Mouse (Mus musculus): ENCODE results near the gene Smarca2. TPM values are rescaled to one million over a fixed set of nuclear protein-coding genes. Genes with fewer than 3 reads are reported as not detected.

Gene Smarca2
- total and polyA plus RNA-seq, 2 experiments from 2014 or later = 135 to 192 TPM

DNA sequence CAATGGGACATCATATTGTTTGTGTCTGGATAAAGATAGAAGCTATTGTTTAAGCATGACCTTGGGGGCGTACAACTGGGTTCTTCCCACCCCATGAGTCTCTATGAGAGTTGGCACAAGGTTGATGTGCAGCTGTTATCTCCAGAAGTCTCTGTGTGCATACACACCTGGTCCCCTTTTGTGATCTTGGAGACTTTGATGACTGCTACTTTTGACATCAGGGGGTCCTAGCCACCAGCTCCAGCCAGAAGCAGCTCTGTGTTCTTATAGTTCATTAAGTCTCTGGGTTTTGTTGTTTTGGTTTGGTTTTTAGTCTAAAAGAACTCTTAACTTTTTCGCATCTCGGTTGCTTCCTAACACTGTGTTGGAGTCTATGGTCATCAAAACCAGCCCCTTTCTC, 119.8 kb downstream of the Smarca2 start:
- 0 out of 2 replicates have a peak, but pooled peaks cover 3% of the 10 kb centered on the region for H3K4me1 ChIP-seq (ENCODE audit: insufficient read depth)
- no peaks in the 10 kb centered on the region for H3K9me3 ChIP-seq (ENCODE audit: low read length)
- TF ChIP-seq CTCF (IDR thresholded peaks at IDR 0.05; ENCODE audit: low read depth) = no peak
- no peak overlapping the region for H3K9ac ChIP-seq
- no peak overlapping the region for H3K4me3 ChIP-seq (ENCODE audit: low read depth, low read length)
- peaks cover 6% of the 10 kb centered on the region; the same call in 1 of the 2 replicates for H3K36me3 ChIP-seq (ENCODE audit: insufficient read depth)
- H3K4me2 ChIP-seq (ENCODE audit: low read depth) = no peak overlapping the region
- DNase-seq (no peak), ATAC-seq (no peak)
- no peaks in the 10 kb centered on the region for H3K27me3 ChIP-seq (ENCODE audit: insufficient read depth, low read length)
- no peak overlapping the region for H3K27ac ChIP-seq (ENCODE audit: low read depth, low read length)
- 87% methylated on average over 3 of the region's 3 CpGs for WGBS

DNA sequence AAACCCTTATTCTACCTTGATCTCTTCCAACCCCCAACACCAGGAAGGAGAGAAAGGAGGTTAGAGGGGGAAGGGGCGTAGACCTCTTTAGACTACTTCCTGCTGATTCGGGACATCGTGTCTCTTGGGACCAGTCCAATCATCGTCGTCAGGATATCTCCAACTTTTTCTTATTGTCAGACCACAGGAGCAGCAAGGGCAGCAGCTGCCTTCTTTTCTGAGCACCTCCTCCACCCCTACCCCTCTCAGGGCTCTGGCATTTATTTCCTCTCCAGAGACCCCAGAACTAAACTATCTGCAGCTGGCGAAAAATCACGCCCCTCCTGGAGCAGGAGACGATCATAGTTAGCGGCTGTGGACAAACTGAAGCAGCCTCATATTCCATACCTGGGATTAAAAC, 122.9 kb downstream of the Smarca2 start:
- no peak for DNase-seq
- H3K27ac ChIP-seq (ENCODE audit: low read depth, low read length) = no peak overlapping the region
- ATAC-seq = no peak
- H3K27me3 ChIP-seq (ENCODE audit: insufficient read depth, low read length) = no peaks in the 10 kb centered on the region
- no peak overlapping the region for H3K4me3 ChIP-seq (ENCODE audit: low read depth, low read length)
- H3K4me2 ChIP-seq (ENCODE audit: low read depth) = no peak overlapping the region
- no peak for TF ChIP-seq CTCF (IDR thresholded peaks at IDR 0.05; ENCODE audit: low read depth)
- H3K9ac ChIP-seq = no peak overlapping the region
- no peaks in the 10 kb centered on the region for H3K36me3 ChIP-seq (ENCODE audit: insufficient read depth)
- no peaks in the 10 kb centered on the region for H3K4me1 ChIP-seq (ENCODE audit: insufficient read depth)
- WGBS = 90% methylated on average over 9 of the region's 9 CpGs
- no peaks in the 10 kb centered on the region for H3K9me3 ChIP-seq (ENCODE audit: low read length)

DNA sequence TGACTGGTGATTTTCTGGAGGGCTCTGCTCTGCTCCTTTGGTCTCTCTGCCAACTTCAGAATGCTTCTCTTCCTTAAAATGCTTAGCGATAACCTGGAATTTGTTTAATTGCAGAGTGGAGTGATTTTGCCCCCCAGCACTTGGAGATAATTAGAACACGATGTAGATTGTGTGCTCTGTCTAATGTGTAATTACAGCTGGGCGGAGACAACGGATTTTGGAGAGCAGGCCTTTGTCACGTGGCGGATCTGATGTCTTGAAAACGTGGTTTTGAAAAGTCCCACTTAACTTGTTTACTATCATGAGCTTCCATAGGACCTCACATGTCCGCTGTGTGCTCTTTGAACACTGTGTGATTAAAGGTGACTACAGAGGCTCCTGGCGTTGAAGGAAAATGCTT, 125.6 kb downstream of the Smarca2 start:
- Histone ChIP-seq H3K27ac (ENCODE audit: low read depth, low read length) (no peak overlapping the region), H3K9me3 (ENCODE audit: low read length) (no peaks in the 10 kb centered on the region), H3K9ac (no peak overlapping the region), H3K27me3 (ENCODE audit: insufficient read depth, low read length) (no peaks in the 10 kb centered on the region), H3K36me3 (ENCODE audit: insufficient read depth) (no peaks in the 10 kb centered on the region), H3K4me1 (ENCODE audit: insufficient read depth) (no peaks in the 10 kb centered on the region; the same call in 1 of the 2 replicates), H3K4me2 (ENCODE audit: low read depth) (no peak overlapping the region), H3K4me3 (ENCODE audit: low read depth, low read length) (no peak overlapping the region)
- 26% methylated on average over 9 of the region's 9 CpGs for WGBS
- no peak for TF ChIP-seq CTCF (IDR thresholded peaks at IDR 0.05; ENCODE audit: low read depth)
- ATAC-seq (no peak; the same call in 1 of the 2 replicates), DNase-seq (no peak)

DNA sequence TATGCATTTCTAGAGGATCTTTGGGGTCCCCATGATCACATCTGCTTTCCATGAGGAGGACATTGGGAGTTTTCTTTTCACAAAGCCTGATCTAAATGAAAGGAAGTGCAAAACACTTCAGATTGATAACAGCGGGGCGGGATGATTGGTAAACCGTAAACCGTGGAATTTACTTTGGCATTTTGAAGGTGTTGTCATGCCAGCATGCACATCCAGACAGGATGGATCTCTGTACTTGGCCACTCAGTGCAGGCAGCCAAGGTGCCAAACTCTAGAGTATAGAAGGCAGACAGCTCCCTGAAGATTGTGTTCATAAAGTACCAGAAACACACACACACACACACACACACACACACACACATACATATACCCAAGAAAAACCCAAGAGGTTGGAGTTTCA, 126.3 kb downstream of the Smarca2 start:
- ATAC-seq = peak; percentile 11; the same call in 1 of the 2 replicates
- no peak for DNase-seq
- Histone ChIP-seq H3K36me3 (ENCODE audit: insufficient read depth) (no peaks in the 10 kb centered on the region), H3K27ac (ENCODE audit: low read depth, low read length) (no peak overlapping the region), H3K4me3 (ENCODE audit: low read depth, low read length) (no peak overlapping the region), H3K9me3 (ENCODE audit: low read length) (no peaks in the 10 kb centered on the region), H3K27me3 (ENCODE audit: insufficient read depth, low read length) (no peaks in the 10 kb centered on the region), H3K4me1 (ENCODE audit: insufficient read depth) (no peaks in the 10 kb centered on the region; the same call in 1 of the 2 replicates), H3K4me2 (ENCODE audit: low read depth) (no peak overlapping the region), H3K9ac (no peak overlapping the region)
- TF ChIP-seq CTCF (IDR thresholded peaks at IDR 0.05; ENCODE audit: low read depth) = no peak
- 71% methylated on average over 4 of the region's 4 CpGs for WGBS

DNA sequence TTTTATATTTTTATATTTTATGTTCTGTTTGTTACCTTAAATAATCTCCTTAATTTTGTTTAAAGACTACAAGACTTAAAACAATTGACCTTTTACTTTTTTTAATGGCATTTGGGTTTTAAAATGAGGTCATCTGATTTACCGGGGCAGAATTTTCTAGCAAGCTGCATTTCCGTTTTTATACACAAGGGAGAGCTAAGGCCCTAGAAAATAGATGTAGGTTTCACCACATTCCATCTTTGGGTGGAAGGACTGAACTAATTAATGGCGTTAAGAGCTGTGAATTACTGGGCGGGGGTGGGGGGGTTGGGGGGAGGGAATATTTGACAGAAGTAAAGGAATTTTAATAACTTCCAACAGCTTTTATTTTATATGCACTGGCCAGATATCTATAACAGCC, 127.0 kb downstream of the Smarca2 start:
- H3K9ac ChIP-seq = no peak overlapping the region
- ATAC-seq (peak; percentile 42; the same call in 1 of the 2 replicates), DNase-seq (peak; percentile 69)
- no peaks in the 10 kb centered on the region for H3K27me3 ChIP-seq (ENCODE audit: insufficient read depth, low read length)
- H3K9me3 ChIP-seq (ENCODE audit: low read length) = no peaks in the 10 kb centered on the region
- WGBS = 4% methylated on average over 4 of the region's 4 CpGs
- H3K36me3 ChIP-seq (ENCODE audit: insufficient read depth) = no peaks in the 10 kb centered on the region
- H3K4me1 ChIP-seq (ENCODE audit: insufficient read depth) = no peaks in the 10 kb centered on the region; the same call in 1 of the 2 replicates
- TF ChIP-seq CTCF (IDR thresholded peaks at IDR 0.05; ENCODE audit: low read depth) = peak; percentile 75
- no peak overlapping the region for H3K27ac ChIP-seq (ENCODE audit: low read depth, low read length)
- no peak overlapping the region for H3K4me2 ChIP-seq (ENCODE audit: low read depth)
- no peak overlapping the region for H3K4me3 ChIP-seq (ENCODE audit: low read depth, low read length)

DNA sequence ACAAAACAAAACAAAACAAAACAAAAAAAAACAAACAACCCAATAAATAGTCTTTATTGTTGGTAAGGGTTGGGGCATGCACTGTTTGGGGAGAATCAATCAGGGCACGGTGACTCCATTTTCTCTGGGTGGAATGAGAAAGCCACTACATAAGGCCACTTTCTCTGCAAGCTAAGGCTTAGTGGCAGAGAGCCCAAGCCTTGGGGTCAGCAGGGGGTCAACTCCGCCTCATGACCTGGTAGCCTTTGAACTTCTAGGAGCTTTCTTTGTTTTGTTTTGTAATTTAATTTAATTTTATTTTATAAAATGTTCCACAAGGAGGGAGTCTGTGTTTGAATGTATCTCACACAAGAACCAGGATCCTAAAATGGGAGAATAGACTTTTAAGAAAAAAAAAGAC, 128.2 kb downstream of the Smarca2 start:
- TF ChIP-seq CTCF (IDR thresholded peaks at IDR 0.05; ENCODE audit: low read depth) = no peak
- Histone ChIP-seq H3K9me3 (ENCODE audit: low read length) (no peaks in the 10 kb centered on the region), H3K27ac (ENCODE audit: low read depth, low read length) (no peak overlapping the region), H3K4me2 (ENCODE audit: low read depth) (no peak overlapping the region), H3K36me3 (ENCODE audit: insufficient read depth) (no peaks in the 10 kb centered on the region), H3K4me1 (ENCODE audit: insufficient read depth) (no peaks in the 10 kb centered on the region; the same call in 1 of the 2 replicates), H3K9ac (no peak overlapping the region), H3K27me3 (ENCODE audit: insufficient read depth, low read length) (no peaks in the 10 kb centered on the region), H3K4me3 (ENCODE audit: low read depth, low read length) (no peak overlapping the region)
- DNase-seq (no peak), ATAC-seq (no peak)
- 59% methylated on average over 2 of the region's 2 CpGs for WGBS

DNA sequence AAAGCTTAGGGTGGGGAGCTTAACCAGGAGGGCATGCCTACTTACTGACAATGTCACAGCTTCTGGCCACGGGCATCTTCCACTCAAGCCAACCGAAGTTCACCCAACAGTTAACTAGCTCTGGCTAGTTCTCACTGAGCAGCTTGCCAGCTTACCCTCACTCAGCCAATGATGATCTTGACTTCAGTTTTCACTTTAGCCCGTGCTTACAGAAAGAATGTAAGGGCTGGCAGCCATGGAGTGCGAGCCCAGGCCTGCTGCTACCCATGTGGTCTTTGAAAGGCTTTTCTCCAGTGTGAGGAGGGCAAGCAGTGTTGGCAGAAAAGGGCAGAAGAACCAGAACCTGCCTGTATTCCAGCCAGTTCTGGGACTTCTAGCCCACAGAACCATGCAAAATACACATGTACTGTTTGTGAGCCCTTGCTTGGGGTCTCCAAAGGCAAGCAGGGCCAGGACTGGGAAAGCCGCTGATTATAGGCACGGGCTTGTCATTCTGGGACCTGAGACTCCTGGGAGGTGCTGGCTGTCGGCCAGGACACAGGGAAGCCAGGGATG, 128.8 kb downstream of the Smarca2 start:
- no peak overlapping the region for H3K4me3 ChIP-seq (ENCODE audit: low read depth, low read length)
- TF ChIP-seq CTCF (IDR thresholded peaks at IDR 0.05; ENCODE audit: low read depth) = no peak
- no peaks in the 10 kb centered on the region for H3K27me3 ChIP-seq (ENCODE audit: insufficient read depth, low read length)
- H3K9me3 ChIP-seq (ENCODE audit: low read length) = no peaks in the 10 kb centered on the region
- no peak overlapping the region for H3K4me2 ChIP-seq (ENCODE audit: low read depth)
- DNase-seq (no peak), ATAC-seq (peak; percentile 27)
- H3K36me3 ChIP-seq (ENCODE audit: insufficient read depth) = no peaks in the 10 kb centered on the region
- H3K4me1 ChIP-seq (ENCODE audit: insufficient read depth) = no peaks in the 10 kb centered on the region; the same call in 1 of the 2 replicates
- no peak overlapping the region for H3K9ac ChIP-seq
- peak overlapping the region; percentile 35; the same call in 1 of the 2 replicates for H3K27ac ChIP-seq (ENCODE audit: low read depth, low read length)
- 34% methylated on average over 7 of the region's 7 CpGs for WGBS

All from forebrain, postnatal 0 days (tissue).